Mouse (Mus musculus) limb, embryonic 10.5 days (tissue): Measurements from ENCODE around the gene Bik. TPM values are rescaled to one million over a fixed set of nuclear protein-coding genes. Genes with fewer than 3 reads are reported as not detected.
"Not testable (repeated sequence)": the region's sequence is repeated elsewhere in the genome, so short reads cannot be mapped to it uniquely, and the experiment has no call there.

Source experiments
- DNase-seq: peaks from one replicate; pipeline ENCODE4 v3.0.0-alpha.2; 2017; ENCODE audit warnings: low spot score
- H3K27ac ChIP-seq: fragments of 300-500 bp; sonication (generic); 2 replicates; pipeline ENCODE4 v1.5.1; 2016; ENCODE audit warnings: mild to moderate bottlenecking
- H3K27me3 ChIP-seq: fragments of 300-500 bp; sonication (generic); 2 replicates; pipeline ENCODE4 v1.6.1; 2016; ENCODE audit warnings: low read depth, mild to moderate bottlenecking; ENCODE audit not compliant: poor library complexity, severe bottlenecking
- H3K36me3 ChIP-seq: fragments of 300-500 bp; sonication (generic); 2 replicates; pipeline ENCODE4 v1.6.1; 2016; ENCODE audit warnings: mild to moderate bottlenecking, moderate library complexity
- H3K4me1 ChIP-seq: fragments of 300-500 bp; sonication (generic); 2 replicates; pipeline ENCODE4 v1.6.1; 2016
- H3K4me3 ChIP-seq: fragments of 300-500 bp; sonication (generic); 2 replicates; pipeline ENCODE4 v1.5.1; 2016; ENCODE audit warnings: mild to moderate bottlenecking, moderate library complexity
- H3K9me3 ChIP-seq: fragments of 300-500 bp; sonication (generic); replicated peaks from 2 replicates; pipeline ENCODE4 v1.6.1; 2016; ENCODE audit warnings: mild to moderate bottlenecking
- WGBS: fragments of 180-500 bp; shearing (Covaris S2); methylation state at CpG from one replicate; pipeline ENCODE4 v1.1.7; 2016; 5-methylcytosine and 5-hydroxymethylcytosine counted together
- polyA plus RNA-seq: library from polyadenylated mRNA; unstranded; fragments of >200 nt; fragmentation: Nextera tagmentation; extraction: Ambion mirVana; gene quantifications from 2 replicates; pipeline ENCODE4 v1.2.1, GENCODE M21; 2016

The Bik gene
- polyA plus RNA-seq, 1 experiment from 2014 or later: 2.6 TPM

GRCm38 (mm10) chr15:83495195-83495594 is 31.5 kb upstream of the Bik start:
- peaks cover 9% of the 10 kb centered on the region for H3K4me1 ChIP-seq
- WGBS: 91% methylated on average over 3 of the region's 3 CpGs
- H3K9me3 ChIP-seq: no peaks in the 10 kb centered on the region
- no peak overlapping the region for H3K27ac ChIP-seq
- peaks cover 80% of the 10 kb centered on the region for H3K36me3 ChIP-seq
- H3K27me3 ChIP-seq: no peaks in the 10 kb centered on the region
- no peak overlapping the region for H3K4me3 ChIP-seq
- no peak for DNase-seq

- no peaks in the 10 kb centered on the region for H3K9me3 ChIP-seq
- peak overlapping the region; percentile 37 for H3K4me3 ChIP-seq
- H3K27ac ChIP-seq: peak overlapping the region; percentile 28; the same call in 1 of the 2 replicates
- WGBS: 66% methylated on average over 22 of the region's 22 CpGs
- no peaks in the 10 kb centered on the region for H3K27me3 ChIP-seq
- DNase-seq: no peak
- H3K36me3 ChIP-seq: peaks cover 74% of the 10 kb centered on the region
- peaks cover 9% of the 10 kb centered on the region for H3K4me1 ChIP-seq
Measured at GRCm38 (mm10) chr15:83495787-83496367, 30.8 kb upstream of the Bik start.

- H3K36me3 ChIP-seq: peaks cover 73% of the 10 kb centered on the region
- DNase-seq: no peak
Measured at GRCm38 (mm10) chr15:83497299-83497698, 29.4 kb upstream of the Bik start.

GRCm38 (mm10) chr15:83499211-83499755 is 27.4 kb upstream of the Bik start:
- Histone ChIP-seq H3K4me1 (peaks cover 9% of the 10 kb centered on the region), H3K27ac (no peak overlapping the region), H3K4me3 (no peak overlapping the region), H3K9me3 (no peaks in the 10 kb centered on the region), H3K36me3 (peaks cover 71% of the 10 kb centered on the region), H3K27me3 (no peaks in the 10 kb centered on the region)
- DNase-seq: no peak
- 91% methylated on average over 10 of the region's 10 CpGs for WGBS

More at GRCm38 (mm10) chr15:83497299-83497698, 29.4 kb upstream of the Bik start:
- WGBS: 94% methylated on average over 6 of the region's 6 CpGs
- Histone ChIP-seq H3K27me3 (no peaks in the 10 kb centered on the region), H3K9me3 (no peaks in the 10 kb centered on the region), H3K4me1 (peaks cover 9% of the 10 kb centered on the region), H3K27ac (no peak overlapping the region), H3K4me3 (no peak overlapping the region)

- peaks cover 5% of the 10 kb centered on the region; the same call in 1 of the 2 replicates for H3K4me1 ChIP-seq
- 51% methylated on average over 3 of the region's 3 CpGs for WGBS
- DNase-seq: no peak
- H3K27me3 ChIP-seq: no peaks in the 10 kb centered on the region
- H3K9me3 ChIP-seq: no peaks in the 10 kb centered on the region
- H3K27ac ChIP-seq: no peak overlapping the region
- peaks cover 74% of the 10 kb centered on the region for H3K36me3 ChIP-seq
- H3K4me3 ChIP-seq: no peak overlapping the region
Measured at GRCm38 (mm10) chr15:83500352-83500751, 26.3 kb upstream of the Bik start.

GRCm38 (mm10) chr15:83501483-83501882 is 25.2 kb upstream of the Bik start:
- H3K27ac ChIP-seq, DNase-seq, H3K27me3 ChIP-seq, H3K4me1 ChIP-seq, H3K9me3 ChIP-seq, H3K4me3 ChIP-seq: not testable (repeated sequence)
- peaks cover 64% of the 10 kb centered on the region for H3K36me3 ChIP-seq
- WGBS: 77% methylated on average over 6 of the region's 6 CpGs

GRCm38 (mm10) chr15:83509950-83510804 is 16.5 kb upstream of the Bik start:
- Histone ChIP-seq H3K27ac (peak overlapping the region; percentile 51), H3K4me1 (peaks cover 7% of the 10 kb centered on the region), H3K27me3 (no peaks in the 10 kb centered on the region), H3K4me3 (peak overlapping the region; percentile 60), H3K36me3 (peaks cover 4% of the 10 kb centered on the region; the same call in 1 of the 2 replicates), H3K9me3 (no peaks in the 10 kb centered on the region)
- DNase-seq: no peak
- WGBS: 28% methylated on average over 17 of the region's 17 CpGs

GRCm38 (mm10) chr15:83510805-83511405 is 15.8 kb upstream of the Bik start, which contains the start of gene Ttll1:
Gene Ttll1 (minus strand): TSS chr15:83510893.
- Histone ChIP-seq H3K4me3 (peak within 1 kb of the TSS; percentile 60), H3K27me3 (no peaks in the 10 kb centered on the region), H3K4me1 (peaks cover 7% of the 10 kb centered on the region), H3K36me3 (no peaks in the 10 kb centered on the region), H3K27ac (peak within 1 kb of the TSS; percentile 51), H3K9me3 (no peaks in the 10 kb centered on the region)
- 13% methylated on average over 41 of the region's 41 CpGs for WGBS
- peak; percentile 96 for DNase-seq

GRCm38 (mm10) chr15:83512489-83513281 is 14.0 kb upstream of the Bik start:
- Histone ChIP-seq H3K4me3 (no peak overlapping the region), H3K27me3 (no peaks in the 10 kb centered on the region), H3K4me1 (peaks cover 7% of the 10 kb centered on the region), H3K36me3 (no peaks in the 10 kb centered on the region), H3K27ac (no peak overlapping the region), H3K9me3 (no peaks in the 10 kb centered on the region)
- no peak for DNase-seq
- WGBS: 81% methylated on average over 13 of the region's 13 CpGs

- 69% methylated on average over 5 of the region's 5 CpGs for WGBS
- H3K4me3 ChIP-seq: no peak overlapping the region
- peaks cover 17% of the 10 kb centered on the region for H3K4me1 ChIP-seq
- H3K27ac ChIP-seq: no peak overlapping the region
- DNase-seq: no peak
- no peaks in the 10 kb centered on the region for H3K27me3 ChIP-seq
- no peaks in the 10 kb centered on the region for H3K9me3 ChIP-seq
- H3K36me3 ChIP-seq: no peaks in the 10 kb centered on the region
Measured at GRCm38 (mm10) chr15:83515018-83515417, 11.6 kb upstream of the Bik start.

GRCm38 (mm10) chr15:83518215-83519048 is 8.2 kb upstream of the Bik start:
- H3K36me3 ChIP-seq: no peaks in the 10 kb centered on the region
- H3K4me1 ChIP-seq: peaks cover 21% of the 10 kb centered on the region
- H3K4me3 ChIP-seq: no peak overlapping the region
- H3K27ac ChIP-seq: 0 out of 2 replicates have a peak overlapping the region, but pooled peaks have one; percentile 15
- peak; percentile 72 for DNase-seq
- H3K27me3 ChIP-seq: no peaks in the 10 kb centered on the region
- no peaks in the 10 kb centered on the region for H3K9me3 ChIP-seq
- WGBS: 40% methylated on average over 20 of the region's 20 CpGs
